Mouse (Mus musculus) spleen, postnatal 0 days (tissue): Measurements from ENCODE around the gene Sowaha. TPM values are rescaled to one million over a fixed set of nuclear protein-coding genes. Genes with fewer than 3 reads are reported as not detected.

Source experiments
- polyA plus RNA-seq: library from polyadenylated mRNA; unstranded; fragments of >200 nt; fragmentation: Nextera tagmentation; extraction: Ambion mirVana; gene quantifications from 2 replicates; pipeline ENCODE4 v1.2.1, GENCODE M21; 2015

Sowaha gene
- polyA plus RNA-seq = 15.1 and 15.2 TPM in 2 replicates

GRCm38 (mm10) chr11:53479783-53480301 is at the start of gene Sowaha, which contains the start of gene Gm9945:
TSS of gene Sowaha (minus strand) at chr11:53480274.
TSS of gene Gm9945 (plus strand) at chr11:53480166.

DNA sequence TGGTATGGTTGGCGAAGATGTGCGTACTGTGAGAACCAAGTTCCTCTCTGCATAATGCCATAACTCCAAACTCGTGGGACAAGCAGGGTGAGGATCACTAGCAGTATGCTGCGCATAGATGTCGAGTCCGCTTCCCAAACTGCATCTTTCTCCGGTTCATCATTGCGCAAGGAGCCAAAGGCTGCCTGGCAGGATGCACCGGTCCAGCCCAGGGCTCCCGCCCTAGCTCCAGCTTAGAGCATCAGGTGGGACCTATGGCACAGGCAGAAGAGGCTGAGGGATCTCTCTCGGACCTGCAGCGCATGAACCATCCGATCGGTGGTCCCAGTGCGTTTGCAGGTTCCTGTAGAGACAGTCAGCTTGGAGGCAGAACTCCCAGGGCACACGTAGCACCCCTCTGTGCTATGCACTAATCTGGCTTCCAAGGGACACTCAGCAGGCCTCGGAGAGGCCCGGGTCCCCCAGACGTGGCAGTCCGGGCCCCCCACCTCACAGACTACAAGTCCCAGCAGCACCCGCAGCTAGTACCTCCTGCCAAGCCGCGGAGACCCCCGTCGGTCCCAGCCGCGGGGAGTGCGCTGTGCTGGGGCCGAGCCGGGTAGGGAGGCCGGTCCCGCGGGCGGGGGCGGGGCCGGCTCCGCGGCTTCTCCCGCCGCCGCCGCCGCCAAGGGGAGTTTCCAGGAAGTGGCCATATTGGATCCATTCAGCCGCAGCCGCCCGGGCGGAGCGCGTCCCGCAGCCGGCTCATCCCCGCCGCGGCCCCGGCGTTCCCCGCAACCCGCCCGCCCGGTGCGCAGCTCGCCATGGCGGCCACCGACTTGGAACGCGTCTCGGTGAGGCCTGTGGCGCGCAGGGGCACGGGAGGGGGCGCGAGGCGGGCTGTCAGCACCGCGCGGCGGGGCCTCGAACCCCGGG is 39.4 kb upstream of the Sowaha start, which contains the start of gene Sept8:
Gene Sept8, plus strand, starts transcription at position 51 of the 915 bp plus-strand sequence.

GRCm38 (mm10) chr11:53469968-53470695 is 9.9 kb downstream of the Sowaha start, which contains the start of gene Gm9837:
TSS of gene Gm9837 (minus strand) at chr11:53470479.

GRCm38 (mm10) chr11:53456474-53457371 is 23.4 kb downstream of the Sowaha start, which contains the start of the genes Gm10447 and Shroom1:
TSS of gene Gm10447 (minus strand) at chr11:53457110.
TSS of gene Shroom1 (plus strand) at chr11:53457205.

DNA sequence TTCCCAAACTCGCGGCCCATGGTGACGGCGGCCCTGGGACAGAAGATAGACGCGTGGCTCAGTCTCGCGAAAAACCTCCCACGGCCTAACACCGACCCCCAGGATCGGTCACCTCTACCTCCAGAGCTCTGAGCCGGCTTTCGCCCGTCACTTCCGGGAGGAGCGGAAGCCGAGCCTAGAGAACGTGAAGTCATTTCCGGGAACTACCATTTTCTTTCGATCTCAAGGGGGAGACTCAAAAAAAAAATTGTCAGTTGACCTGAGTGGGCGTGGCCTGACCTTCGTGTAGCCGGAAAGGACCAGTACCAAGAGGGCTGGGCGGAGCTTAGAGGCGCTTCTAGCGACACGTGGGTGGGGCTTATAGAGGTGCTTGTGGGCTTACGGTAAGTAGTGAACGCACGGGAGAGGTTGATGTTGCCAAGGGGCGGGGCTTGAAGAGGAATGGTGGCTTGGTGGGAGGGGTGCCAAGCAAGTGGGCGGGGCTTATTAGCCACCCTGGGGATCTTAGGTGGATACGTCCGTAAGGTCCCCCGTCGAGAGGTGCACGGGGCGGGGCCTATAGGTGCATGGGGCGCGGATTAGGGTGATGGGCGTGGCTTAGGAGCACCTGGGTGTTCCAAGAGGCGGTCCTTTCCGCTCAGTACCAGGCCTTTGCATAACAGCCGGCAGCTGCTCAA is 49.3 kb downstream of the Sowaha start, which contains the start of the genes Uqcrq and Gdf9:
Gene Uqcrq, minus strand, starts transcription at position 162 of the 677 bp plus-strand sequence.
Gene Gdf9, plus strand, starts transcription at position 354 of the 677 bp plus-strand sequence.

Other genes with a start within 250 kb of the Sowaha start
- gene Hspa4, start 179.8 kb downstream of the Sowaha start, polyA plus RNA-seq = 57.7 TPM in 2 replicates
- 16.6 and 17.1 TPM in 2 replicates for gene Zcchc10, start 155.6 kb downstream of the Sowaha start, polyA plus RNA-seq
- 13.4 and 17.5 TPM in 2 replicates for gene Aff4, start 129.4 kb downstream of the Sowaha start, polyA plus RNA-seq
- gene Leap2, start 57.1 kb downstream of the Sowaha start, polyA plus RNA-seq = 0.27 TPM in 1 of 2 replicates, not detected in the other
- gene Uqcrq, start 49.4 kb downstream of the Sowaha start, polyA plus RNA-seq = 515 and 595 TPM in 2 replicates
- 0.45 and 0.58 TPM in 2 replicates for gene Gdf9, start 49.3 kb downstream of the Sowaha start, polyA plus RNA-seq
- gene Gm10447, start 23.2 kb downstream of the Sowaha start, polyA plus RNA-seq = not detected in 2 replicates
- 0.13 and 0.22 TPM in 2 replicates for gene Shroom1, start 23.1 kb downstream of the Sowaha start, polyA plus RNA-seq
- not detected in 2 replicates for gene Gm9837, start 9.8 kb downstream of the Sowaha start, polyA plus RNA-seq
- 0.87 and 1.1 TPM in 2 replicates for gene Gm9945, start 108 bp downstream of the Sowaha start, polyA plus RNA-seq
- gene Sept8, start 39.0 kb upstream of the Sowaha start, polyA plus RNA-seq = 27.8 and 29.4 TPM in 2 replicates
- gene Kif3a, start 87.1 kb upstream of the Sowaha start, polyA plus RNA-seq = 18.1 and 19.0 TPM in 2 replicates
- gene Il4, start 138.4 kb upstream of the Sowaha start, polyA plus RNA-seq = 2.4 and 3.7 TPM in 2 replicates
- gene Il13, start 154.4 kb upstream of the Sowaha start, polyA plus RNA-seq = not detected in 2 replicates
- 28.2 and 30.8 TPM in 2 replicates for gene Rad50, start 227.0 kb upstream of the Sowaha start, polyA plus RNA-seq
- not detected in 2 replicates for gene Il5, start 240.5 kb upstream of the Sowaha start, polyA plus RNA-seq